Mouse (Mus musculus): Measurements from ENCODE around the gene Cacna1i.

Gene Cacna1i

DNA sequence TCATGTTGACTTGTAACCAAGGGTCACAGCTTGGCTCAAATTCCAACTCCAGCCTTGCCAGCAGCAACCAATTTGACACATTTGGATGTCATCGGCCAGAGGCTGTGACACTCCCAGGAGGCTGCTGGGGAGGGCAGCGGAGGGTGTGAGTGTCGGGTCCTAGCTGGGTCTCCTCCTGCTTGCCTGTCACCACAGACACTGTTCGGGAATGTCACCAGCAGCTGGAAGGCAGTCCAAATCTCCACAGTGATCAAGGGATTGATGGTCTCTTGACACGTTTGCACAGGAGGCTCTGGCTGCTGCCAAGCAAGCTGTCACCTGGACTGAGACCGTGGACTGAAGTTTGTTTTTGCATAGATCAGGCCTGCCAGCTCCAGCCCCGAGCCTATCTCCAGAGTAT, 123.6 kb downstream of the Cacna1i start:
- DNase-seq (ENCODE audit: low spot score) = no peak

- no peak for DNase-seq (ENCODE audit: low spot score)
Observed at GRCm38 (mm10) chr15:80413070-80413469, 126.0 kb downstream of the Cacna1i start.

DNA sequence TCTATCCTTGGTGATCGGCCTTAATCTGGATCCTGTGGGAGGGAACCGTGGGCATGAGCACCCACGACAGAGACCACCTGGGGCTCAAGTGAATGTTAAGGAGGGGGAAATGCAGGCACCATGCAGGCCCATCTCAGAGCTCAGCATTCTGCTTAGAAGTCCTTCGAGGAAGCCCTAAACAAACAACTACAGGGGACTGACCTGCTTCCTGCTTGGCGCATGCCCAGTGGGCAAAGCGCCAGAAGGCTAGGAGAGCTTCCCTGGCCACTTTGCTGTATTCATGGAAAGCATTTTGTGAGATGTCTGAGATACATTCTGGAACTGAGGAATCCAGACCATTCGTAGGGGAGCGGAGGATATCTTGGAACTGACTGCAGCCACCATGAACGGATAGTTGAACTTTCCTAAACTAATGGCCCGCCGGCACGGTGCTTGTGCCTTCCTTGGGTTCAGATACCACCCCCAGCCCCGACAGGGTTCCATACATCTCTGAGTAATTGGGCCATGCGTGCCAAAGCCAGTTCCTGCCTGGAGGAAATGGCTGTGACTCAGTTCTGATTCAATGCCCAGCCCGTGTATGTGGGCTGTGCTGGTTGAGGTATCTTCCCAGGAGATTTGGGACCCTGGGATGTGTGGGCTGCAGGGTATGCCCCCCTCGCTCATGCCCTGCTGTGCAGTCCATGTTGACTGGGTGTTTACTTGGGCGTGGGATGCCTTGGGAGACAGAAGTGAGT, 127.1 kb downstream of the Cacna1i start:
- no peak for DNase-seq (ENCODE audit: low spot score)

- no peak for DNase-seq (ENCODE audit: low spot score)
Observed at GRCm38 (mm10) chr15:80415132-80415531, 128.1 kb downstream of the Cacna1i start.

DNA sequence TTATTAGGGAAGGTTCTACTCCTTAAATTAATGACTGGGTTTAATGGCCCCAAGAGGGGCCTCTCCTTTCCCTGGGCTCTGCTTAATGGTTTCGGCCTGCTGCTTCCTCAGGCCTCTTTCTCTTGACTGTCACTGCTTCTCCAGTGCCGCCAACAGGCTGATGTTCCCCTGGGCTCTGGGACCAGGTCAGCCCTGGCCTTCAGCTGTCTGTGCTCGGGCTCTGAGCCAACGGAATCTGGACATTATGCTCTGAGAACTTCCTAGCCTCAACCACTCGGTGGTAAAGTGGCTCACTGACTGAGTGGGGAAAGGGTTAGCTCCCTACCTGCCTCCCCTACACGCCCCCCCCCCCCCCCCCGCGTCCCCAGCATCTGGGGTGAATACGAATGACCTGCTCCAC, 130.0 kb downstream of the Cacna1i start:
- no peak for DNase-seq (ENCODE audit: low spot score)

DNA sequence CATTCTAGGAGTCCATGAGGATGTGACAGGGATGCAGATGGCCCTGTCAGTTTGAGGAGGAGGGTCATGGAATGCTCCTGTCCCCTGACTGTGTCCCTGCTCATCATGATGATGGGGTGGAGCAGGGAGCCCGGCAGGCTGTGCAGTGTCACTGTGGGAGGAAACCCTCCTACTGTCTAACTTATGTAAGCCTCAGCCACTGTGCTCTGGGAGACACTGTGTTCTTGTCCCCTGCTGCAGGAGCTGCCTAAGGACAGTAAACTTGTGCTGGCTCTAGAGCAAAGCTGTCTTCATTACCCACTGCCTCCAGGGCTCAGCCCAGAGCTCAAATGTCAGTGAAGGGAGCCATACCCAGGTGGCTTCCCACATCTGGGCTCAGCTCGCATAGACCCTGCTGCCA, 131.1 kb downstream of the Cacna1i start:
- no peak for DNase-seq (ENCODE audit: low spot score)

- no peak for DNase-seq (ENCODE audit: low spot score)
Observed at GRCm38 (mm10) chr15:80430324-80430723, 143.3 kb downstream of the Cacna1i start.

DNA sequence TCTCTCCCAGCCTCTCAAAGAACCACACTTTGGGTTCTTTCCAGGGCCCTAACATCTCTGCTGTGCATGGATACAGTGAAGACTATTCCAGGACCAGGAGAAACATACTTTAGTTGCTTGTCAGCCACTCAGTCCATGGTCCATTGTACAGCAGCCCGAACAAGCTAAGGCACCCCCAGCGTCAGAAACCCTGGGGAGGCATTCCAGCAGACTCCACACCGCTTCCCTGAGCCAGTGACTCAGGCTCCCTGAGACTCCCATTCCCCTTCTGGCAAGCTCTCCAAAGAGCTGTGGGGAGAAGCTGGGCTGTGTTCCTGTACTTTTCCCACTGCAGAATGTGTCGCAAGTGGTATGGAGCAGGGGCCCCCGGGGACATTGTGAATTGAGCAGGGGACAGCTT, 149.9 kb downstream of the Cacna1i start:
- DNase-seq (ENCODE audit: low spot score) = no peak

DNA sequence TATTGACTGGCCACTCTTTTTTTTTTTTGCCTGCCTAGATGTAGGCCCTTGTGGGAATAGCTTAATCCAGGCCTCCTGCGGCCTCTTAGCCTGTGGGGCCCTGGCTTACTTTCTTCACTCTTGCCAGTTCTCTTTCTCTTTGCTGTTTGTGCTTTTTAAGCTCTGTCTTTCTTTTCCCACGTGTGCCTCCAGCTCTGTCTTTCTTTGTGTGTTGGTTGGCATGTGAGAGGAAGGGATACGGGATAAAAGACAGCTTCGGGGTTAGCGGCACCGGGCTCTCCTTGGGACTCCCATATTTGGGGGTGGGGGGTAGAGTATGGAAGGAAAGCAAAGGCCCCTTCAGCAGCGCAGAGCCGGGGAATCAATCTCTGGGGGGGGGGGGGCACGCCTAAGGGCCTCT, 151.0 kb downstream of the Cacna1i start:
- no peak for DNase-seq (ENCODE audit: low spot score)

DNA sequence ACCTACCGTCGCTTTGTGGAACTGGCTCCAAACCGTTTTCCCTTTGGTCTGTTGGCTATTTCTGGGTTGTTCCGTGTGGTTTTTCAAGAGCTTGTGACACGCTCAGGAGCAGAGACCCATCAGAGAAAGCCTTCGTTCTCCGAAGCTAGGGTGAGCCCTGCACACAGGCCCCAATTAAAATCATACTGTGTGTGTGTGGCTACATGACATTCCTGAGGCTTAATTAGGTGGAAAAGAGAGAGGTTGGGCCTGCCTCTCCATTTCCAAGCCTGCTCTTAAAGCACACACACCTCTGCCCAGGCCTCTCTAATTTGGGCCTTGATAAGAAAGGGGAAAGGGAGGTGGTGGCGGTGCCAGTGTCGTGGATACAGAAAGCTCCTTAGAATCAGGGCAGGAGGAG, 151.4 kb downstream of the Cacna1i start:
- DNase-seq (ENCODE audit: low spot score) = no peak

DNA sequence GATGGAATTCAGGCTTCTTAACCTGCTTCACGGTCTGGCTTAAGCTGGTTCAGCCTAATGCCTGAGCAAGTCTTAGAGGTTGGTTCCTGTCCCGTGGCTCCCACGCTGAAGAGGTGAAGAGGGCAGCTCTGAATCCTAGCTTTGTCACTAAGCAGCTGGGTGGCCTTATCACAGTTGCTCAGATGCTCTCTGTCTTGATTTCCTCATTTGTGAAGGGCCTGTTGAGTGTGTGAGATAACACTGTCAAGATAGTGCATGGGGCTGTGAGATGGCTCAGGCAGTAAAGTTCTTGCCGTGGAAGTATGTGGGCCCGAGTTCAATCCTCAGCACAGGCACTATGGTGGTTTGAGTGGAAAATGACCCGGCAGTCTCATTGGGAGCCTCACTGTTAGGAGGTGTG, 153.2 kb downstream of the Cacna1i start:
- DNase-seq (ENCODE audit: low spot score) = no peak

DNA sequence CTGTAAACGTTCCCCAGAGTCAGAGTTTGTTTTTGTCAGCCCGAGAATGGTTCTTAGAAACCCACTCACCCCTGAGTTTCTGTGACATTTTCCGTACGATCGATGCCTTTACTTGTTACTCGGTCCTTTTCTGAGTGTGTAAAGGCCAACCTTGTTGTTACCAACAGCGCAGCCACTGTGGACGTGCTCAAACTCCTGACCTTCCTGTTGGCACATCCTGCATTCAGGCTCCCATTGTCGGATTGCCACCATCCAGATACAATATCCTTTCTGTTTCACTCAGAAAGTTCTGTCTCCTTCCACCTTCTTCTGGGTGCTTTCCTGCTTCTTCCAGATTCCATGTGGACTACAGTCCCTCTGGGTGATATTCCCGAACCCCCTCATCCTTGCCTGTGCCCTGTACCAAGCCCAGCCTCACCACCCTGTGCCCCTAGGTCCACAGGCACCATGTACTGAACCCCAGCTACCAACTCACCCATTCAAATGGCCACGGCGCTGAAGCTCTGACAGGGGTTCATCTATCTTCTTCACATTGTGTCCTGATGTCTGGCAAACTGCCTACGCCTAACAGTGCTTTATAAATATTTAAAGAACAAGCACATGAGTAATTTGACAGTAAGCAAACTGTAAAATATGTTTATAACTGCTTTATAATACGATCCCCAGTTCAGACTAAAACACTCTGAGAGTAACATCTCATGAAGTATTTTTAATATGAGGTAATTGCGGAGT, 159.1 kb downstream of the Cacna1i start:
- no peak for DNase-seq (ENCODE audit: low spot score)

All from testis, postnatal 14 days (tissue).